Mouse (Mus musculus): ENCODE measurements around the gene Sphk2.

Sphk2 gene

GRCm38 (mm10) chr7:45723781-45724180, 6.0 kb upstream of the Sphk2 start:
- no peak for DNase-seq (ENCODE audit: low spot score)

GRCm38 (mm10) chr7:45723301-45723700, 5.5 kb upstream of the Sphk2 start:
- no peak for DNase-seq (ENCODE audit: low spot score)

DNA sequence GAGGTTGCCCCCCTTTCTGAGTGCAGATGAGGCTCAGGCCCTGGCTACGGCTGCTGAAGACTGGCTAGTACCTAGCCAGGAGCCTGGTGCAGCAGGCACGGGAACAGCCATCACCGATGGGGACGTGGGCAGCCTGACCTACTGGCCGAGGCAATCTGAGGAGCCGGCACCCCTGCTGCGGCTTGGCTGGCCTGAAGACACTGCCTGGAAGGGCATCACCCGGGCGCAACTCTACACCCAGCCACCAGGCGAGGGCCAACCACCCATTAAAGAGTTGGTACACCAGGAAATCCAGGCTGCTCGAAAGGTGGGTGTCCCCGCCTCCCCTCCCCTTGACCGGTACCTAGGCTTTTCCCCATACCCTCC, 4.5 kb upstream of the Sphk2 start:
- no peak for DNase-seq (ENCODE audit: low spot score)

- no peak for DNase-seq (ENCODE audit: low spot score)
Measured at GRCm38 (mm10) chr7:45721642-45722347, 4.0 kb upstream of the Sphk2 start.

GRCm38 (mm10) chr7:45721234-45721571, 3.4 kb upstream of the Sphk2 start:
- DNase-seq (ENCODE audit: low spot score) = no peak

DNA sequence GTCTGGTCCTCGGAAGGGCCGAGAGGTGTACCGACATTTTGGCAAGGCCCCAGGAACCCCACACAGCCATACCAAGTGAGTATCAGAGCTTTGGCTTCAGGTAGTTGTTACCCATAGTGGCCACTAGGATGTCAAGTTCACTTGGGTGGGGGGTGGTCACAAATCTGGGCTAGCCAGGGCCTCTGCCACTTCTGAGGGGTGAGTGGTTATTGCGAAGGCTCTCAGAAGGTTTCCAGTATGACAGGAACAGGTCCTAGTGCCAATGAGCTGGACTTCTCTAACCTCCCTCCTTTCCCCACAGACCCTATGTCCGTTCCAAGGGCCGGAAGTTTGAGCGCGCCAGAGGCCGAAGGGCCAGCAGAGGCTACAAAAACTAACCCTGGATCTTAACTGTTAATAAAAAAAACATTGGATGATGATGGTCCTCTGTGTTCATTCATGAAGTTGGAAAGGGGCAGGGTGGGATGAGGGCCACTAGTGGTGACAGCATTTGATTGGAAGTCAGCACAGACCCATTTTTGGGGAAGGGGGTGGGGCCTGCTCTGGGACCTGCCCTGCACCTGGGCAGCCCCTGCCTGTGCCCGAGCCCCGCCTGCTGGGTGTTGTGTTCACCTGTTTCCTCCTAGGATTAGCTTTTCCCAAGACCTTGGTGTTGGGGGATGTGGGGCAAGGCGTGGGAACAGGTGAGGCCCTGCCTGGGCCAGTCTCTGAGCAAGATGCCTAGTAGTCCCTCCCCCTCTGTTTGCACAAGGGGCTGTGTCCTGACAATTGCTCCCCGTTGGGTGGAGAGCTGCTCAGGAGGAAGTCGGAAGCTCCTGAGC, 2.8 kb upstream of the Sphk2 start, which contains the start of gene Fam83e:
Fam83e (plus strand) TSS at position 800 of the 821 bp plus-strand sequence.
- DNase-seq (ENCODE audit: low spot score) = no peak

- no peak for DNase-seq (ENCODE audit: low spot score)
Measured at GRCm38 (mm10) chr7:45719738-45720412, 2.1 kb upstream of the Sphk2 start.

DNA sequence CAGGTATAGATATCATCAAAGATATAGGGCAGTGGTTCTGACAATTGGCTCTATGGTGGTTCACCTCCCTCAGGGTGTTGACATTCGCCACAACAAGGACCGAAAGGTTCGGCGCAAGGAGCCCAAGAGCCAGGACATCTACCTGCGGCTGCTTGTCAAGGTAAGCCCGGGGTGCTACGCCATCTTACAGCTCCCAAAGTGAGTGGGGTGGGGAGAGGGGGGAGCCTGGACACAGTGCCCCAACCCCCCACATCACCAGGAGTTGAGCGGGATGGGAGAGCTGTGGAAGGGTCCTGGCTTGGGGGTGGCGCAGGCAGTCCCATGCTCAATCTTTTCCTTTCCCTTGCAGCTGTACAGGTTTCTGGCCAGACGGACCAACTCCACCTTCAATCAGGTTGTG, 1.4 kb upstream of the Sphk2 start:
- DNase-seq (ENCODE audit: low spot score) = no peak

DNA sequence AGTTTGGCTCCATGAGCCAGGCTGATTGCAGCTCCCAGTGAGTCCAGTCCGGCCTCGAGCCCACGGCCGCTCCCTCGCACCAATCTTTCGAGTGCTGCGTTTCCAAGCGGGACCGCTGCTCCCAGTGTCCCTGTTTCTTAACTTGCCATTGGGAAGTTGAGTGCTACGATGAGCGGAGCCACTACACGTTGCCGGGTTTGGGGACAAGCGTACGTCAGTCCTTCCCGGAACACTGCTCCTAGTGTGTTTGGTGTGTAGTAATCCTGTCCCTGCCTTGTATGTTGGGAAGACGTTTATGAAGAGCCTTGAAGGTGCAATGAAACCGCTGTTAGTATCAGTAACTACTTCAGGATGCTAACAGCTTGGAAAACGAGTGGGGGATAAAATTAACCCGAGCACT, 529 bp upstream of the Sphk2 start:
- DNase-seq (ENCODE audit: low spot score) = peak; percentile 37

DNA sequence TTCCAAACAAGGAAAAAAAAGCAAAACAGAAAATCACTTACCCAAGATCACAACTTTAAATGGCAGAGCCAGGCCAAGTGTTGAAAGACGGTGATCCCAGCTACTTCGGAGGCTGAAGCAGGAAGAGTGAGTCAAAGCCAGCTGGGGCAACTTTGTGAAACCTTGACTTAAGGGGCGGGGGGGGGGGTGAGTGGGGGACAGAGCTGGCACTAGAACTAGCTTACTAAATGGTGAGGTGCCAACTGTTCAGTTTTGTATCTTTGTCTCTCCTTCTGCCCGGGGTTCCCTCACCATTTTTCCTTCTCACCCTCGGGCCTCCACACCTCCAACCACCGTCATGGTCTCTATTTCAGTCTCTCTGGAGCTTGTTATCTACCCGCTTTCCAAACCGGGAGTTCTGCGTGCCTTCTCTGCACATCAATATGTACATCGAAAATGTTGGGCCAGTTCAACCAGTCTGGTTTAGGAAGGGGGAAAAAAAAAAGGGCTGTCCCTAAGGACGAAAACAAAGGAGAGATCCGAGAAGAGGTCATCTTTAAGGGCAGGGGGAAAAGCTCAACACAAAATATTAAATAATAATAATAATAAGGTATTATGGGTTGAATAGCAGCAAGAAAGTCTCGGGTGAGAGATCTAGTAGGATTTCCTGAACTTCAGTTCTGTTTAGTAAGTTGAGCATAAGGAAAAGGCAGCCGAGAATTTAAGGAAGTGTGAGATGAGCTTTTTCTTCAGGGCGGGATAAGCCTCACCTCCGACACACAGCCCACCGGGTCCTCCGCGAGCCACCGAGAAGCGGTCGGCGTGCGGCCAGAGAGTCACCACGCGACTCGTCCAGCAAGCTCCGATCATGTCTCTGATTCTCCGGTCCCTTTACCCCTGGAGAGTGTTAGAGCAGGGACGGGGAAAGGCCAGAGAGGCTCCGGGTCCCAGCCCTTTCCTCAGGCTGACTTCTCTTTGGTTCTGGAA, 567 bp downstream of the Sphk2 start:
- no peak for DNase-seq (ENCODE audit: low spot score)

DNA sequence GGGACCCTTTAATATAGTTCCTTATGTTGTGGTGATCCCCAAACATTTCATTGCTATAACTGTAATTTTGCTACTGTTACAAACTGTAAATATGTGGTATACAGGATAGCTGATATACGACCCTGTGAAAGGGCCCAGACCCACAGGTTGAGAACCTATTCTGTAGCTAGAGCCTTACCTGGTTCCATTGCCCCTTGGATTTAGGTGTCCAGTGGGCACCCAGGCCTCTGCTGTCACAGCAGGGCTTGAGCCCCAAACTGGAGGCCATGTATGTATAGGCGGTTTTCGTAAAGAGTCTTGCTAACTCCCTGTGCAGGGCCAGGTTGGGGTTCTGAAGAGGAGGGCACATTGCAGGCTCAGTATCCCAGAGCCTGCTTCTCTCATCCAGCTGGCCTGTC, 1.3 kb downstream of the Sphk2 start:
- no peak for DNase-seq (ENCODE audit: low spot score)

GRCm38 (mm10) chr7:45715741-45716459, 1.9 kb downstream of the Sphk2 start:
- DNase-seq (ENCODE audit: low spot score) = no peak

DNA sequence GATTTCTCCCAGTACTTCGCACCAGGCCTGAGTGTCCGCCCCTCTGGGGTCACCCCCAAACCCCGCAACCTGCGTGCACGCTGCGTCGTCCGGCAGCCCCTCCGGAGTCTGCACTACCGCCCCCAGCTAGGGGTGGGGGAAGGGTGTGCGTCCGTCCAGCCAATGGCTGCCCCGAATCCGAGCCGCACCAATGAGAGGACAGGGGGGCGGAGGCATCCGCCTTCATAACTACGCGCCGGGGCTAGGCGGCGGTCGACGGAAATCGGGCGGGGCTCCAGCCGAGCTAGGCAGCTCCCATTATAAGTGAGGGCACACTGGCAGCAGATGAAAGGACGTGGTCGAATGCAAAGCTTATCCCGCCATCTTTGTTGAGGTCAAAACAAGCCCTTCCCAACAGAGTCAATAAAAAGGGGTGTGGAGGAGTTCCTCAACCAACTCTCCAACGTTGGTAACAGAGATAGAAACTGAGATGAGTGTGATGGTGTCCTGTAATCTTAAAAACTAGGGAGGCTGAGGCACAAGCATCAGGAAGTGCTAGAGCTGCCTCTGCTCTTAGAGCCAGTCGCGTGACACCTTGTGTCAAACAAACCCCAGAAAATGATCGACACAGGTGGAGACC, 2.6 kb downstream of the Sphk2 start, which contains the start of gene Rpl18:
Rpl18 (plus strand) TSS at position 368 of the 619 bp plus-strand sequence.
- peak; percentile 97 for DNase-seq (ENCODE audit: low spot score)

DNA sequence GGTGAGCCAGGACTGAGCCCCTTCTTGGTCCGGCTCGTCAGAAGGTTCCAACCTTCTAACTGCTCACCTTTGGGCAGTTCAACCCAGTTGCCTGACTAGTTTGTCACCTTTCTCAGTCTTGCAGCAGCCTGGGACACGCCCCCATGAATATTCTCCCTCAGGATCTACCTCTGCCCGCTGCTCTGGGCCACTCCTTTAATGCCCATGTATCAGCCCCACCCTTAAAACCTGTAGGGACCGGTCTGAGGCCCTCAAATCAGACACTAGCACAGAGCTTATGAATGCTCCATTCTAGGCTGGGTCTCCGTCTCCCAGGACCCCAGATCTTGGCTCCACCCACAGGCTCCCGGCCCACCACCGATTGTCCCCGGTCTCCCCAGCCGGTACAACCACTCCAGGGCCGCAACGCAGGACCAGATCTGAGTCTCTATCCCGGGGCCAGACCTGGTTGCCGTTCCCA, 3.1 kb downstream of the Sphk2 start:
- no peak for DNase-seq (ENCODE audit: low spot score)

DNA sequence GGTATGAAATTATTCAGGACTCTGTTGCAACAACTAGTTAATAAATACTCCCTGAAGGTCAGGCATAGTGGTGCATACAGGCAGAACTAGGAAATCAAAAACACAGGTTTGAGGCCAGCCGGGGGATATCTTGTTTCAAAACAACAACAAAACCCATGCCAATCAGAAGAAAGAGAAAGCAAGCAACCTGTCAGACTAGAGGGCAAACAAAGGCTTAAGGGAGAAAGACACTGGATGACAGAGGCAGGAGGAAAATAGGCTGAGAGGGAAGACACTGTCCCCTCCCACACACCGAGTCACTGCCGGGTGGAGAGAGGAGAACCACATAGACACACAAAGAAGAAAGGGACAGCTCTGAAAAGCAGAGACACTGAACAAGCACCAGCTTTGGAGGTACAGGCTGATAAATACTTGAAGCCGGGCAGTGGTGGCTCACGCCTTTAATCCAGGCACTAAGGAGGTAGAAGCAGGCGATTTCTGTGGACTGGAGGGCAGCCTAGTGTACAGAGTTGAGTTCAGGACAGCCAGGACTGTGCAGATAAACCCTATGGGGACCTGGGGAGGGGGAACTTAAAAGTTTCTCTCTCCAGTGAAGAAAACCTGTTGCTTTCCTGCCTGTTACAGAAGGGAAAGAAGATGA, 3.8 kb downstream of the Sphk2 start:
- no peak for DNase-seq (ENCODE audit: low spot score)

GRCm38 (mm10) chr7:45713396-45713795, 4.4 kb downstream of the Sphk2 start:
- no peak for DNase-seq (ENCODE audit: low spot score)

DNA sequence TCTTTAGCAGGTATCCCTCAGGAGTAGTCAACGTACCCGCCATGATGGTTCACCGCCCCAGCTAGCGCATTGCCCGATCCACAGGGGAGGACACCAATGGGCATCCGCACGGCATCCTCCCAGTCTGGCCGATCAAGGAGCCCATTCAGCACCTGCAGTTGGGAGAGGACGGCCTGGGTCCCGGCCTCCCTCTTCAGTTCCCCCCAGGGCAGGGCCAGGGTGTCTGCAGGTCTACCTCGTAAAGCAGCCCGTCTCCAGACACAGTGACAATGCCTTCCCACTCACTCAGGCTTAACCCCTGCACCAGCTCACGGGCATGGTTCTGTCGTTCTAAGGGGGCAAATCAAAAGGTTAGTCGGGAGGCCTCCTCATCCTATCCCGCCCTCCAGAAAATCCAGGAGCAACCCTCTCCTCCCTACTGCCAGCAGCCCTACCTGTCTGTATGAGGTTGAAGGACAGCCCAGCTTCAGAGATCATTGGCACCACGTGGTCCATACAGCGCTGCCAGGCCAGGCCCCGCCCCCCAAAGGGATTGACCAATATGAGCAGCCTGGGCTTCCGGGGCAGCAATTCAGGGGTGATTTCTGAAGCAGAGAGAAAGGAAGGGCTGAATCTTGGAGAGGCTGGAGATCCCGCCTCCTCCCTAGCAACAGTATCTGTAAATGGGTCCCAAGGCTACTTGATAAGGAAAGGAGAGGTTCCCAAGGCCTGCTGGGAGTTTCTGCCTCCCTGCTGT, 5.6 kb downstream of the Sphk2 start:
- DNase-seq (ENCODE audit: low spot score) = no peak

GRCm38 (mm10) chr7:45711316-45712021, 6.3 kb downstream of the Sphk2 start:
- DNase-seq (ENCODE audit: low spot score) = no peak
